21 mouse cellular contexts compared by ENCODE assay signal in genomic region chr7:136071331-136071730, GRCm38 (mm10).
A peak's percentile ranks its signal among the peaks of the same experiment; 100 is the strongest.
DNase-seq lines count a peak whose midpoint lies in the region; ATAC-seq and TF ChIP-seq lines count a peak whose summit lies in the region.
"Had no signal": no experiment of that assay in that cellular context is flagged by ENCODE, and none has a peak within 500 bp of the region (broad histone marks: within the 10 kb centered on the region; RNA-seq: fewer than 3 reads in every experiment).

No protein-coding gene starts in this region.

- H3K9me3 ChIP-seq in heart, embryonic 14.5 days (ENCODE audit: control insufficient read depth, low read length), result no peaks in the 10 kb centered on the region
- no peaks in the 10 kb centered on the region for H3K9me3 ChIP-seq in kidney, embryonic 15.5 days (replicated peaks)
- H3K9me3 ChIP-seq: embryonic facial prominence, embryonic 10.5 days; embryonic facial prominence, embryonic 13.5 days; forebrain, embryonic 12.5 days; forebrain, embryonic 15.5 days; heart, embryonic 12.5 days; hindbrain, embryonic 15.5 days had no signal

- 85% methylated on average over 4 of the region's 4 CpGs for WGBS in heart, embryonic 14.5 days
- 93% methylated on average over 4 of the region's 4 CpGs for WGBS in heart, adult 2 months
- 48% methylated on average over 4 of the region's 4 CpGs for WGBS in kidney, adult 2 months
- WGBS in kidney, embryonic 15.5 days, result 64% methylated on average over 4 of the region's 4 CpGs

- peak overlapping the region; percentile 24 to 48; a peak in 3 of 4 replicates for H3K27ac ChIP-seq in heart, embryonic 14.5 days (replicated peaks in 1 of 2; ENCODE audit: control insufficient read depth in 1 of 2, insufficient read depth in 1 of 2, low read depth in 2 of 2, low read length in 2 of 2)
- no peak overlapping the region for H3K27ac ChIP-seq in heart, adult 2 months
- H3K27ac ChIP-seq in kidney, adult 2 months (ENCODE audit: insufficient read depth, low read depth, low read length), result peak overlapping the region; percentile 52
- H3K27ac ChIP-seq in kidney, embryonic 15.5 days, result no peak overlapping the region
- H3K27ac ChIP-seq: embryonic facial prominence, embryonic 13.5 days; forebrain, embryonic 12.5 days; forebrain, embryonic 15.5 days; hindbrain, embryonic 15.5 days had no signal

- intact Hi-C loops in heart, adult 2 months (cut with DNase I), result no loop called here

- no peaks in the 10 kb centered on the region; the same call in 1 of the 2 replicates for H3K27me3 ChIP-seq in heart, embryonic 14.5 days (ENCODE audit: control insufficient read depth, insufficient read depth, low read length)
- no peaks in the 10 kb centered on the region for H3K27me3 ChIP-seq in heart, adult 2 months (ENCODE audit: control insufficient read depth, insufficient read depth, low read length)
- H3K27me3 ChIP-seq in kidney, adult 2 months (replicated peaks; ENCODE audit: control insufficient read depth, insufficient read depth, low read length), result no peaks in the 10 kb centered on the region
- no peaks in the 10 kb centered on the region; the same call in 1 of the 2 replicates for H3K27me3 ChIP-seq in kidney, embryonic 15.5 days
- H3K27me3 ChIP-seq: forebrain, embryonic 15.5 days; hindbrain, embryonic 15.5 days had no signal

- H3K36me3 ChIP-seq in heart, embryonic 14.5 days (ENCODE audit: control insufficient read depth, insufficient read depth, low read length), result no peaks in the 10 kb centered on the region
- H3K36me3 ChIP-seq in heart, adult 2 months (ENCODE audit: control insufficient read depth, insufficient read depth, low read length), result no peaks in the 10 kb centered on the region
- H3K36me3 ChIP-seq in kidney, adult 2 months (ENCODE audit: control insufficient read depth, insufficient read depth, low read length), result no peaks in the 10 kb centered on the region
- H3K36me3 ChIP-seq in kidney, embryonic 15.5 days, result no peaks in the 10 kb centered on the region
- H3K36me3 ChIP-seq: embryonic facial prominence, embryonic 10.5 days; embryonic facial prominence, embryonic 13.5 days; forebrain, embryonic 12.5 days; forebrain, embryonic 15.5 days; heart, embryonic 12.5 days; hindbrain, embryonic 15.5 days had no signal

- no peak for TF ChIP-seq EP300 in heart, adult 2 months (IDR thresholded peaks at IDR 0.05; ENCODE audit: insufficient read depth, low read depth, low read length)

- no peak for DNase-seq in heart, adult 2 months
- DNase-seq in kidney, adult 2 months, result peak; percentile 82
- no peak for DNase-seq in kidney, postnatal 4 days
- DNase-seq in kidney, postnatal 14 days, result peak; percentile 50
- DNase-seq: adrenal gland, adult 8-10 months; cerebellum, adult 11-12 months; cerebellum, adult 8-10 months; cerebellum, postnatal 36 days; embryo, embryonic 11 days; gastrocnemius, postnatal 25 days had no signal

- H3K4me1 ChIP-seq in heart, embryonic 14.5 days (ENCODE audit: control insufficient read depth in 2 of 2, insufficient read depth in 2 of 2, low read length in 2 of 2), result peaks cover 15 to 20% of the 10 kb centered on the region in 2 experiments
- H3K4me1 ChIP-seq in heart, adult 2 months (ENCODE audit: control insufficient read depth, insufficient read depth, low read length), result no peaks in the 10 kb centered on the region
- peaks cover 9% of the 10 kb centered on the region; the same call in 1 of the 2 replicates for H3K4me1 ChIP-seq in kidney, adult 2 months (ENCODE audit: control insufficient read depth, insufficient read depth, low read length)
- no peaks in the 10 kb centered on the region for H3K4me1 ChIP-seq in kidney, embryonic 15.5 days
- H3K4me1 ChIP-seq: hindbrain, embryonic 15.5 days had no signal

- no peak overlapping the region for H3K9ac ChIP-seq in heart, embryonic 14.5 days (ENCODE audit: low read length)
- no peak overlapping the region for H3K9ac ChIP-seq in heart, adult 2 months (ENCODE audit: low read depth, low read length)
- no peak overlapping the region for H3K9ac ChIP-seq in kidney, embryonic 15.5 days
- H3K9ac ChIP-seq: embryonic facial prominence, embryonic 13.5 days; forebrain, embryonic 12.5 days; forebrain, embryonic 15.5 days; heart, embryonic 12.5 days; hindbrain, embryonic 15.5 days had no signal

- no peak overlapping the region for H3K4me3 ChIP-seq in heart, embryonic 14.5 days (ENCODE audit: control insufficient read depth in 1 of 2, insufficient read depth in 1 of 2, low read depth in 1 of 2, low read length in 2 of 2)
- H3K4me3 ChIP-seq in heart, adult 2 months, result no peak overlapping the region
- no peak overlapping the region for H3K4me3 ChIP-seq in kidney, adult 2 months (ENCODE audit: insufficient read depth, low read depth, low read length)
- H3K4me3 ChIP-seq in kidney, embryonic 15.5 days (replicated peaks), result no peak overlapping the region
- H3K4me3 ChIP-seq: embryonic facial prominence, embryonic 10.5 days; embryonic facial prominence, embryonic 13.5 days; erythroblast, embryonic 14.5 days; forebrain, embryonic 12.5 days; forebrain, embryonic 15.5 days; heart, embryonic 12.5 days; hindbrain, embryonic 15.5 days had no signal

- no peak for TF ChIP-seq POLR2A in heart, adult 2 months (IDR thresholded peaks at IDR 0.05; ENCODE audit: insufficient read depth, low read depth, low read length)
- no peak for TF ChIP-seq POLR2A in kidney, adult 2 months (IDR thresholded peaks at IDR 0.05; ENCODE audit: low read depth, low read length)

- TF ChIP-seq CTCF in heart, adult 2 months (IDR thresholded peaks at IDR 0.05), result no peak
- no peak for TF ChIP-seq CTCF in kidney, adult 2 months (conservative IDR thresholded peaks at IDR 0.05; ENCODE audit: insufficient read depth, insufficient read length, low read depth, low read length)

- no peaks in the 10 kb centered on the region for H3K79me2 ChIP-seq in heart, adult 2 months (replicated peaks; ENCODE audit: control insufficient read depth, insufficient read depth, low read length)

- ATAC-seq in heart, embryonic 14.5 days (ENCODE audit: insufficient number of reproducible peaks, insufficient read depth, low FRiP score, low read depth), result no peak
- no peak for ATAC-seq in kidney, embryonic 15.5 days (replicated peaks; ENCODE audit: low FRiP score)
- ATAC-seq in CD4-positive, CD25-positive, alpha-beta regulatory T cell, adult 4 months, result no peak
- ATAC-seq: activated CD4-positive, CD25-positive, alpha-beta regulatory T cell, adult 4 months; forebrain, embryonic 15.5 days had no signal

- no peak overlapping the region for H3K4me2 ChIP-seq in heart, embryonic 14.5 days (ENCODE audit: low read length)
- no peak overlapping the region for H3K4me2 ChIP-seq in kidney, embryonic 15.5 days
- H3K4me2 ChIP-seq: embryonic facial prominence, embryonic 13.5 days; forebrain, embryonic 12.5 days; forebrain, embryonic 15.5 days; hindbrain, embryonic 15.5 days had no signal

Comparison
In these comparisons a context has a peak if more than half of its experiments do, and no peak if none do; other contexts are left out.
1. H3K27ac ChIP-seq: peak in heart, embryonic 14.5 days (2 of 2) and kidney, adult 2 months (single experiment); none in heart, adult 2 months (single experiment) and kidney, embryonic 15.5 days (single experiment).
2. DNase-seq: peak in kidney, adult 2 months (single experiment) and kidney, postnatal 14 days (single experiment); none in heart, adult 2 months (0 of 2) and kidney, postnatal 4 days (0 of 2).